Mouse (Mus musculus) embryonic facial prominence, embryonic 14.5 days (tissue): Measurements from ENCODE around the gene Dnajc22. TPM values are rescaled to one million over a fixed set of nuclear protein-coding genes. Genes with fewer than 3 reads are reported as not detected.
A peak's percentile ranks its signal among the peaks of the same experiment; 100 is the strongest.
"Not testable (repeated sequence)": the region's sequence is repeated elsewhere in the genome, so short reads cannot be mapped to it uniquely, and the experiment has no call there.

Source experiments
- ATAC-seq: fragments of 200-750 bp; cut with Nextera tagmentation; 2 replicates; pipeline ENCODE4 v1.8.0; 2017; ENCODE audit warnings: low read depth, moderate number of reproducible peaks, moderate TSS enrichment
- DNase-seq: peaks from one replicate; pipeline ENCODE4 v3.0.0-alpha.2; 2015; ENCODE audit warnings: low spot score
- H3K27ac ChIP-seq: fragments of 300-500 bp; sonication (generic); replicated peaks from 2 replicates; pipeline ENCODE4 v1.5.1; 2014; ENCODE audit warnings: low read depth, mild to moderate bottlenecking, low read length, moderate library complexity
- H3K27me3 ChIP-seq: fragments of 300-500 bp; sonication (generic); replicated peaks from 2 replicates; pipeline ENCODE4 v1.6.1; 2014; ENCODE audit warnings: low read length; ENCODE audit not compliant: control insufficient read depth, insufficient read depth
- H3K36me3 ChIP-seq: fragments of 300-500 bp; sonication (generic); 2 replicates; pipeline ENCODE4 v1.6.1; 2014; ENCODE audit warnings: low read length, mixed read lengths; ENCODE audit not compliant: control insufficient read depth, insufficient read depth
- H3K4me1 ChIP-seq: fragments of 300-500 bp; sonication (generic); 2 replicates; pipeline ENCODE4 v1.6.1; 2014; ENCODE audit warnings: antibody characterized with exemption, low read length; ENCODE audit not compliant: control insufficient read depth, insufficient read depth
- H3K4me2 ChIP-seq: fragments of 300-500 bp; sonication (generic); 2 replicates; pipeline ENCODE4 v1.6.1; 2014; ENCODE audit warnings: low read depth, mild to moderate bottlenecking, low read length, moderate library complexity, mixed read lengths
- H3K4me3 ChIP-seq: fragments of 300-500 bp; sonication (generic); 2 replicates; pipeline ENCODE4 v1.5.1; 2014; ENCODE audit warnings: low read depth, mild to moderate bottlenecking, low read length
- H3K9ac ChIP-seq: fragments of 300-500 bp; sonication (generic); 2 replicates; pipeline ENCODE4 v1.6.1; 2014; ENCODE audit warnings: low read depth, mild to moderate bottlenecking, low read length, moderate library complexity, mixed read lengths
- H3K9me3 ChIP-seq: fragments of 300-500 bp; sonication (generic); 2 replicates; pipeline ENCODE4 v1.6.1; 2016; ENCODE audit warnings: low read length; ENCODE audit not compliant: control insufficient read depth
- WGBS: fragments of 180-500 bp; shearing (Covaris S2); extraction: QIAGEN DNeasy Blood & Tissue Kit; methylation state at CpG from one replicate; pipeline ENCODE4 v1.1.7; 2014; 5-methylcytosine and 5-hydroxymethylcytosine counted together
- polyA plus RNA-seq: library from polyadenylated mRNA; unstranded; fragments of >200 nt; fragmentation: Nextera tagmentation; extraction: Ambion mirVana; gene quantifications from 2 replicates; pipeline ENCODE4 v1.2.1, GENCODE M21; 2014

Dnajc22 gene
- polyA plus RNA-seq, 1 experiment from 2014 or later: not detected

DNA sequence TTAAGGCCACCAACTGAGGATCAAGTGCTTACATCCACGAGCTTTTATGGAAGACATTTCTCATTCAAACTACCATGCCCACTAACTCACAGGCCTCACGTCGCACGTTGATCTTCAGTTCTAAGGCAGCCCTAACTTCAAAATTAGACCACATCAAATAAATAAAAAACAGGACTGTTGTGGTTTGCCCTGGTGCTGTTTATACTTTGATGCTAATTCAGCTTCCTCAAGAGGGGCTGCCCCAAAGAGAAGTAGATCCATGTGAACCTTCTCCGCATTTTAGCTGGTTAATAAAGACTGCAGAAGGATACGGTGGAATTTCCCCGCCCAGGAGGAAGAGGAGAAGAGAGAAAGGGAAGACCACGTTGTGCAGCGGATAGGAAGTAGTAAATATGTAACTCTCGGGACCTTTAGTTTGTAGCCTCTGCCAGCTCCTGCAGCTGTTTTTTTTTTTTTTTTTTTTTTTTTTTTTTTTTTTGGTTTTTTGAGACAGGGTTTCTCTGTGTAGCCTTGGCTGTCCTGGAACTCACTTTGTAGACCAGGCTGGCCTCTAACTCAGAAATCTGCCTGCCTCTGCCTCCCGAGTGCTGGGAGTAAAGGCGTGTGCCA lies 27.3 kb upstream of the Dnajc22 start:
- Histone ChIP-seq H3K9ac (no peak overlapping the region), H3K36me3 (no peaks in the 10 kb centered on the region), H3K4me1 (no peaks in the 10 kb centered on the region), H3K4me2 (no peak overlapping the region), H3K27ac (no peak overlapping the region), H3K9me3 (no peaks in the 10 kb centered on the region), H3K27me3 (no peaks in the 10 kb centered on the region; the same call in 1 of the 2 replicates), H3K4me3 (no peak overlapping the region)
- no peak for ATAC-seq
- 70% methylated on average over 12 of the region's 12 CpGs for WGBS
- no peak for DNase-seq

- ATAC-seq: no peak
- 86% methylated on average over 1 of the region's 1 CpGs for WGBS
These were observed 21.0 kb upstream of the Dnajc22 start for GRCm38 (mm10) chr15:99071988-99072387.

DNA sequence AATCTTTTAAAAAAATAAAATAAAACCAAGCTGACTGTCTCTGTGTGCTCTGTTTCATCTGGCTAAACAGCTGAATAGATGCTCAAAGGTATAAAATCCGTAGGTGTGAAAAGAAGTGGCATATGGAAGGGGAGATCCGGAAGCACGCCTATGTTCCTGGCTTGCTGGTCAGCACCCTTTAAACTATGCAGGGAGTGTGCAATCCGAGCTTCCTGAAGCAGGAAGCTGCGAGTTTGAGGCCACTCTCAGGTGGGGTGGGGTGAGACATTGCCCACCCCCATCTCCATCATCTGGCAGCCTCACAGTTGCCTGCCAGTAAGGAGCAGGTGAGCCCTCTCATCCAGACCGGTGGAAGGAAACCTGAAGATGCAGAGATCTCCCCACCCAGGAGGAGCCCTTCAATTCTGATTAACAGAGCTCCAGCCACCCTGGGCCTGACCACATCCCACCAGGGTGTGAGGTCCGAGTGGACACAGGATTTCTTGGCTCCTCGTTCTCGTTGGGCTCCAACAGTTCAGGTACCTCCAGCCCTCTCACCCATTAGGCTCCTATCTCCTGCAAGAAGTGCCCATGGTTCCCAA lies 18.9 kb upstream of the Dnajc22 start, which contains the start of gene Troap:
TSS of gene Troap (plus strand) at position 557 of the 581 bp plus-strand sequence.
- Histone ChIP-seq H3K36me3 (peaks cover 12% of the 10 kb centered on the region), H3K27me3 (no peaks in the 10 kb centered on the region), H3K27ac (peak within 1 kb of the TSS; percentile 93), H3K4me1 (peaks cover 14% of the 10 kb centered on the region), H3K4me2 (peak within 1 kb of the TSS; percentile 98), H3K9me3 (no peaks in the 10 kb centered on the region), H3K4me3 (peak within 1 kb of the TSS; percentile 55), H3K9ac (peak within 1 kb of the TSS; percentile 86)
- DNase-seq: no peak
- ATAC-seq: peak; percentile 12; the same call in 1 of the 2 replicates
- 23% methylated on average over 9 of the region's 9 CpGs for WGBS

More at GRCm38 (mm10) chr15:99071988-99072387, 21.0 kb upstream of the Dnajc22 start:
- Histone ChIP-seq H3K4me2 (no peak overlapping the region), H3K9ac (no peak overlapping the region), H3K9me3 (no peaks in the 10 kb centered on the region), H3K36me3 (0 out of 2 replicates have a peak, but pooled peaks cover 4% of the 10 kb centered on the region), H3K4me3 (no peak overlapping the region), H3K27ac (no peak overlapping the region), H3K27me3 (no peaks in the 10 kb centered on the region), H3K4me1 (peaks cover 14% of the 10 kb centered on the region)
- no peak for DNase-seq

- H3K27ac ChIP-seq: peak overlapping the region; percentile 93
- DNase-seq (peak; percentile 99), ATAC-seq (peak; percentile 97)
- peak overlapping the region; percentile 98 for H3K4me2 ChIP-seq
- peaks cover 14% of the 10 kb centered on the region for H3K4me1 ChIP-seq
- peak overlapping the region; percentile 55 for H3K4me3 ChIP-seq
- WGBS: under 1% methylated on average over 44 of the region's 44 CpGs
- peaks cover 12% of the 10 kb centered on the region for H3K36me3 ChIP-seq
- H3K9ac ChIP-seq: peak overlapping the region; percentile 86
- H3K27me3 ChIP-seq: no peaks in the 10 kb centered on the region
- no peaks in the 10 kb centered on the region for H3K9me3 ChIP-seq
These were observed 18.2 kb upstream of the Dnajc22 start for GRCm38 (mm10) chr15:99074600-99075333.

DNA sequence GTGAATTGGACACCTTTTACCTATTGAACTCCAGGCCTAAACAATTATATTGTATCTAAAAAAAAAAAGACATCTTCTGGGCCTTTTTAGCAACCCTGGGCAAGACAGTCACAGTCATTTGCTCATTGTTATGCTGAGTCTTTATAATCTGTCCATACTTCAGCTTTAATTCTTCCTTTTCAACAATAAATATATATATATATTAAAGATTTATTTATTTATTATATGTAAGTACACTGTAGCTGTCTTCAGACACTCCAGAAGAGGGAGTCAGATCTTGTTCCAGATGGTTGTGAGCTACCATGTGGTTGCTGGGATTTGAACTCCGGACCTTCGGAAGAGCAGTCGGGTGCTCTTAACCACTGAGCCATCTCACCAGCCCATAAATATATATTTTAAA lies 17.0 kb upstream of the Dnajc22 start:
- WGBS: 100% methylated on average over 3 of the region's 3 CpGs
- Histone ChIP-seq H3K36me3 (peaks cover 16% of the 10 kb centered on the region), H3K9ac (peak overlapping the region; percentile 86; the same call in 1 of the 2 replicates), H3K4me2 (peak overlapping the region; percentile 98), H3K4me3 (peak overlapping the region; percentile 55), H3K4me1 (peaks cover 14% of the 10 kb centered on the region)
- H3K9me3 ChIP-seq, H3K27me3 ChIP-seq, H3K27ac ChIP-seq, DNase-seq, ATAC-seq: not testable (repeated sequence)

DNA sequence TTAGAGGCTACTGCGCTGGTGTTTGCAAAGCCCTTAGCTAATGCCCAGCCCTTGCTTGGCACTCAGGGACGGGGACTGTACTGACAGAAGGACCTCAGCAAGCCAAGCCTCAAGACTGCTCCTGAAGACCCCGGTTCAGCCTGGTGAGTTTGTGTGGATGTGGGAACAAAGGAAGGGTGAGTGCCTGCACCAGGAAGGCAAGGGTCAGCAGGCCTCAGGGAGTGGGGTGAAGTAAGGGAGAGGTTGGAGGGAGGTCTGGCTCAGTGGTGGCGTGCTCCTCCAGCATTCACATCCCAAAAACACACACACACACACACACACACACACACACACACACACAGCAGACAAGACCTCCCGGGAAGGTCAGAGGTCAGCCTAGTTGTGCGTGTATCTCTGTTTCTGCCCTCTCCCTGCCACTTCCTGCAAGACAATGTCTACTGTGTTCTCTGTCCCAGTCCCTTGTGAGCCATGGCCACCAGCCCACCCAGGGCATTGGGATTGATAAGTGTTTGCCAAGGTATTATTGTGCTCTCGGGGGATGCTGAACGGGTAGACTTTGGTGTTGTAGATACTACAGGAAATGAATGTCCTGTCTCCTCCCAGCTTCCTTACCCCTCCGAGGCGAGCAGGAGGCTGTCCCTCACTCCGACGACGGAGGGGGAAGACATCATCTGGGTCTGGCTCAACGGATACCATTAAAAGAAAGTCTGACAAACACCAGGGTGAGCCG lies 14.6 kb upstream of the Dnajc22 start:
- Histone ChIP-seq H3K9ac (peak overlapping the region; percentile 2), H3K4me3 (no peak overlapping the region), H3K4me1 (peaks cover 14% of the 10 kb centered on the region), H3K27ac (no peak overlapping the region), H3K9me3 (no peaks in the 10 kb centered on the region), H3K4me2 (no peak overlapping the region), H3K36me3 (peaks cover 31% of the 10 kb centered on the region), H3K27me3 (no peaks in the 10 kb centered on the region)
- no peak for ATAC-seq
- no peak for DNase-seq
- WGBS: 53% methylated on average over 13 of the region's 15 CpGs

GRCm38 (mm10) chr15:99079804-99080203 lies 13.2 kb upstream of the Dnajc22 start:
- no peak overlapping the region for H3K4me2 ChIP-seq
- no peak overlapping the region for H3K4me3 ChIP-seq
- peaks cover 10% of the 10 kb centered on the region; the same call in 1 of the 2 replicates for H3K27me3 ChIP-seq
- DNase-seq (no peak), ATAC-seq (no peak)
- no peak overlapping the region for H3K27ac ChIP-seq
- 87% methylated on average over 3 of the region's 3 CpGs for WGBS
- no peaks in the 10 kb centered on the region for H3K9me3 ChIP-seq
- H3K36me3 ChIP-seq: peaks cover 31% of the 10 kb centered on the region
- H3K4me1 ChIP-seq: peaks cover 9% of the 10 kb centered on the region
- no peak overlapping the region for H3K9ac ChIP-seq

DNA sequence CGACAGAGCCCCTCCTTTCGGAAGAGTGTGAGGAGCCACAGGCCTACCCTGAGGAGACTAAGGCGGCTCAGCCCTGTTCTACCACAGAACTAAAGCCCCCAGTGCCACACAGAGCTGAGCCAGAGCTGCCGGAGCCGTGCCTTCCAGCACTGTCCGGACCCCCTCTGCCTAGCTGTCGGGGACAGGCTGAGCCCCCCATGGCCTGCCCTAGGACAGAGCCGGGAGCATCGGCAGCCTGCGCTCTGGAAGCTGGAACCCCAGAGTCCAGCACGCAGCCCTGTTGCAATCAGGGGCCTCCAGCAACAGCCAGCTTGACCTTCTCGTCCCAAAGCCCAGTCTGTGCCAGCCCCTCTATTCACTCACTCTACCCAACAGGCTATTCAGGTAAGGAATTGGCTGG lies 10.6 kb upstream of the Dnajc22 start:
- no peak overlapping the region for H3K4me3 ChIP-seq
- H3K4me2 ChIP-seq: no peak overlapping the region
- DNase-seq: no peak
- H3K4me1 ChIP-seq: no peaks in the 10 kb centered on the region
- no peak for ATAC-seq
- no peak overlapping the region for H3K9ac ChIP-seq
- H3K36me3 ChIP-seq: peaks cover 26% of the 10 kb centered on the region
- no peak overlapping the region for H3K27ac ChIP-seq
- no peaks in the 10 kb centered on the region for H3K9me3 ChIP-seq
- WGBS: 94% methylated on average over 10 of the region's 12 CpGs
- peaks cover 35% of the 10 kb centered on the region for H3K27me3 ChIP-seq
